Mouse (Mus musculus) MEL (cell line): ENCODE data around the gene Mia3. TPM values are rescaled to one million over a fixed set of nuclear protein-coding genes. Genes with fewer than 3 reads are reported as not detected.

Experiments used
- DNase-seq: peaks from one replicate; pipeline ENCODE4 v3.0.0; 2011; ENCODE audit warnings: low read depth, low spot score
- H3K27ac ChIP-seq: 2 replicates; pipeline ENCODE4 v1.5.1; 2012; ENCODE audit warnings: low read depth, mild to moderate bottlenecking, control low read depth, low read length, moderate library complexity; ENCODE audit not compliant: control insufficient read depth
- H3K27me3 ChIP-seq, 2 experiments: fragments of 150-350 bp in 1 of 2; sonication (generic) in 1 of 2; 2 replicates each; pipeline ENCODE4 v1.6.1; 2012; ENCODE audit warnings: low read length in 2 of 2, mild to moderate bottlenecking in 2 of 2, improper control_type of control experiment in 1 of 2, moderate library complexity in 1 of 2; ENCODE audit not compliant: insufficient read depth in 2 of 2, control insufficient read depth in 1 of 2
- H3K36me3 ChIP-seq, 2 experiments: 2 replicates each; pipeline ENCODE4 v1.6.1; 2012 to 2014; ENCODE audit warnings: low read length in 2 of 2, improper control_type of control experiment in 1 of 2, inconsistent platforms in 1 of 2, mild to moderate bottlenecking in 1 of 2; ENCODE audit not compliant: insufficient read depth in 2 of 2, control insufficient read depth in 1 of 2
- H3K4me1 ChIP-seq, 2 experiments: fragments of 150-350 bp in 1 of 2; sonication (generic) in 1 of 2; 2 replicates each; pipeline ENCODE4 v1.6.1; 2012; ENCODE audit warnings: low read length in 2 of 2, improper control_type of control experiment in 1 of 2, mild to moderate bottlenecking in 1 of 2; ENCODE audit not compliant: insufficient read depth in 2 of 2, control insufficient read depth in 1 of 2
- H3K4me3 ChIP-seq, 2 experiments: fragments of 150-350 bp in 1 of 2; sonication (generic) in 1 of 2; 2 replicates each; pipeline ENCODE4 v1.5.1; 2012; ENCODE audit warnings: low read depth in 2 of 2, low read length in 2 of 2, mild to moderate bottlenecking in 2 of 2, moderate library complexity in 2 of 2, control low read depth in 1 of 2, improper control_type of control experiment in 1 of 2; ENCODE audit not compliant: control insufficient read depth in 1 of 2, insufficient read depth in 1 of 2
- H3K79me2 ChIP-seq: 2 replicates; pipeline ENCODE4 v1.6.1; 2012; ENCODE audit warnings: mild to moderate bottlenecking, low read length, moderate library complexity; ENCODE audit not compliant: control insufficient read depth, poor library complexity, insufficient read depth
- H3K9ac ChIP-seq: 2 replicates; pipeline ENCODE4 v1.6.1; 2012; ENCODE audit warnings: low read depth, mild to moderate bottlenecking, control low read depth, low read length, moderate library complexity; ENCODE audit not compliant: control insufficient read depth, poor library complexity, severe bottlenecking
- H3K9me3 ChIP-seq: fragments of 150-350 bp; sonication (generic); replicated peaks from 2 replicates; pipeline ENCODE4 v1.6.1; 2012; ENCODE audit warnings: mild to moderate bottlenecking, low read length, improper control_type of control experiment, moderate library complexity; ENCODE audit not compliant: insufficient read depth
- MAFK ChIP-seq: IDR thresholded peaks from 2 replicates; pipeline ENCODE4 v1.6.1; 2011; ENCODE audit warnings: low read depth, mild to moderate bottlenecking, low read length, improper control_type of control experiment, borderline replicate concordance
- polyA plus RNA-seq, 2 experiments: library from polyadenylated mRNA; stranded (reverse) in 1 of 2; unstranded in 1 of 2; fragments of >175 nt in 1 of 2; fragments of >200 nt in 1 of 2; gene quantifications; 2 replicates each; pipeline versions ENCODE4 v1.2.1 to v1.2.4; 2012; ENCODE audit warnings: low replicate concordance in 2 of 2, low read depth in 1 of 2; ENCODE audit not compliant: insufficient read length in 2 of 2, insufficient read depth in 1 of 2, missing spikeins in 1 of 2
- total RNA-seq: library from RNA; depleted of rRNA; stranded (reverse); fragments of 300-350 nt; gene quantifications from 2 replicates; pipeline ENCODE4 v1.2.3, GENCODE M21; 2012; rRNA removed

The Mia3 gene
- total and polyA plus RNA-seq, 3 experiments, result 47.6 to 50.1 TPM; not detected in 1

GRCm38 (mm10) chr1:183288351-183288750 is 81.0 kb downstream of the Mia3 start:
- no peaks in the 10 kb centered on the region for H3K27me3 ChIP-seq
- no peaks in the 10 kb centered on the region for H3K4me1 ChIP-seq
- peaks cover 0 to 32% of the 10 kb centered on the region in 2 experiments; a peak in 2 of 4 replicates for H3K36me3 ChIP-seq
- no peak overlapping the region for H3K27ac ChIP-seq
- TF ChIP-seq MAFK, result no peak
- DNase-seq, result no peak
- 0 out of 2 replicates have a peak, but pooled peaks cover 2% of the 10 kb centered on the region for H3K79me2 ChIP-seq
- H3K9me3 ChIP-seq, result no peaks in the 10 kb centered on the region
- H3K9ac ChIP-seq, result no peak overlapping the region
- no peak overlapping the region for H3K4me3 ChIP-seq

Other genes starting within 250 kb of the Mia3 start
- gene Disp1, start 148.0 kb downstream of the Mia3 start, total RNA-seq, result 5.9 and 6.3 TPM in 2 replicates
- gene Disp1, start 148.0 kb downstream of the Mia3 start, polyA plus RNA-seq, result 1 to 10 TPM in 1 of 2 experiments, not detected in 1; 9.9 TPM
- 17.7 and 21.5 TPM in 2 replicates for gene Aida, start 73.0 kb downstream of the Mia3 start, total RNA-seq
- gene Aida, start 73.0 kb downstream of the Mia3 start, polyA plus RNA-seq, result 10 to 100 TPM in 1 of 2 experiments, not detected in 1; 36.0 TPM
- gene Brox, start 72.3 kb downstream of the Mia3 start, total RNA-seq, result 22.9 and 28.4 TPM in 2 replicates
- gene Brox, start 72.3 kb downstream of the Mia3 start, polyA plus RNA-seq, result 100 to 1,000 TPM in 1 of 2 experiments, 10 to 100 TPM in 1; 25.4 to 145 TPM
- 15.5 and 21.5 TPM in 2 replicates for gene Taf1a, start 19.4 kb upstream of the Mia3 start, total RNA-seq
- gene Taf1a, start 19.4 kb upstream of the Mia3 start, polyA plus RNA-seq, result 10 to 100 TPM in 1 of 2 experiments, not detected in 1; 23.8 TPM
- gene Hhipl2, start 48.7 kb upstream of the Mia3 start, total RNA-seq, result 0.08 TPM in 1 of 2 replicates, not detected in the other
- under 1 TPM in 1 of 2 experiments, not detected in 1; 0.63 TPM for gene Hhipl2, start 48.7 kb upstream of the Mia3 start, polyA plus RNA-seq